31 mouse cellular contexts compared by ENCODE assay signal in genomic region chr13:19897191-19897590, GRCm38 (mm10).
DNase-seq lines count a peak whose midpoint lies in the region; ATAC-seq lines count a peak whose summit lies in the region.
"Had no signal": no experiment of that assay in that cellular context is flagged by ENCODE, and none has a peak within 500 bp of the region (broad histone marks: within the 10 kb centered on the region; RNA-seq: fewer than 3 reads in every experiment).

No protein-coding gene starts in this region.

- H3K27me3 ChIP-seq in liver, embryonic 13.5 days: no peaks in the 10 kb centered on the region
- H3K27me3 ChIP-seq in liver, embryonic 12.5 days (replicated peaks): no peaks in the 10 kb centered on the region
- no peaks in the 10 kb centered on the region for H3K27me3 ChIP-seq in heart, embryonic 11.5 days (ENCODE audit: control insufficient read depth, insufficient read depth, low read length)
- H3K27me3 ChIP-seq: CH12.LX; heart, embryonic 13.5 days; hindbrain, embryonic 15.5 days; limb, embryonic 12.5 days; lung, embryonic 15.5 days; neural tube, embryonic 12.5 days had no signal

- no peak overlapping the region for H3K9ac ChIP-seq in liver, embryonic 13.5 days
- no peak overlapping the region for H3K9ac ChIP-seq in liver, embryonic 12.5 days
- H3K9ac ChIP-seq in heart, embryonic 11.5 days (ENCODE audit: low read depth, low read length): no peak overlapping the region
- H3K9ac ChIP-seq: heart, embryonic 13.5 days; hindbrain, embryonic 15.5 days; limb, embryonic 12.5 days; liver, embryonic 14.5 days; lung, embryonic 15.5 days; neural tube, embryonic 12.5 days had no signal

- 39% methylated on average over 1 of the region's 1 CpGs for WGBS in liver, embryonic 13.5 days (ENCODE audit: insufficient replicate concordance)
- 55% methylated on average over 1 of the region's 1 CpGs for WGBS in liver, embryonic 12.5 days (ENCODE audit: insufficient replicate concordance)
- 76% methylated on average over 1 of the region's 1 CpGs for WGBS in heart, embryonic 11.5 days (ENCODE audit: insufficient replicate concordance)

- ATAC-seq in liver, embryonic 13.5 days (ENCODE audit: low read depth): peak; percentile 68; the same call in 1 of the 2 replicates
- ATAC-seq in liver, embryonic 12.5 days: no peak; the same call in 1 of the 2 replicates
- ATAC-seq in heart, embryonic 11.5 days (replicated peaks; ENCODE audit: insufficient number of reproducible peaks, low FRiP score, low TSS enrichment): no peak
- ATAC-seq: forebrain, embryonic 14.5 days had no signal

- H3K4me3 ChIP-seq in liver, embryonic 13.5 days (replicated peaks): no peak overlapping the region
- no peak overlapping the region for H3K4me3 ChIP-seq in liver, embryonic 12.5 days
- H3K4me3 ChIP-seq in heart, embryonic 11.5 days (ENCODE audit: low read depth, low read length): no peak overlapping the region
- H3K4me3 ChIP-seq: heart, adult 2 months; heart, embryonic 13.5 days; hindbrain, embryonic 15.5 days; layer of hippocampus, adult 2 months; left cerebral cortex, adult 2 months; limb, embryonic 12.5 days; lung, embryonic 15.5 days; myocyte; neural tube, embryonic 12.5 days had no signal

- no peaks in the 10 kb centered on the region for H3K4me1 ChIP-seq in liver, embryonic 13.5 days (replicated peaks)
- no peaks in the 10 kb centered on the region for H3K4me1 ChIP-seq in liver, embryonic 12.5 days
- no peaks in the 10 kb centered on the region for H3K4me1 ChIP-seq in heart, embryonic 11.5 days (ENCODE audit: control insufficient read depth, insufficient read depth, low read length)
- H3K4me1 ChIP-seq: heart, embryonic 13.5 days; hindbrain, embryonic 15.5 days; limb, embryonic 12.5 days; lung, embryonic 15.5 days; neural tube, embryonic 12.5 days had no signal

- no peaks in the 10 kb centered on the region for H3K9me3 ChIP-seq in liver, embryonic 13.5 days (replicated peaks)
- H3K9me3 ChIP-seq in liver, embryonic 12.5 days (replicated peaks): no peaks in the 10 kb centered on the region
- H3K9me3 ChIP-seq in heart, embryonic 11.5 days (replicated peaks; ENCODE audit: control insufficient read depth, low read length): no peaks in the 10 kb centered on the region
- H3K9me3 ChIP-seq: heart, embryonic 13.5 days; hindbrain, embryonic 15.5 days; limb, embryonic 12.5 days; lung, embryonic 15.5 days; neural tube, embryonic 12.5 days had no signal

- DNase-seq in liver, embryonic 13.5 days: no peak
- peak; percentile 81 for DNase-seq in adrenal gland, adult 2 months
- DNase-seq in adrenal gland, postnatal 36 days: peak; percentile 60 to 64
- no peak for DNase-seq in frontal cortex, postnatal 10 days (ENCODE audit: low spot score in 2 of 2)
- DNase-seq in cerebellum, postnatal 25 days: no peak
- DNase-seq: cerebellum, adult 18-20 months; cerebellum, postnatal 10 days; gastrocnemius, postnatal 25 days; heart, adult 2 months; heart, postnatal 10 days; kidney, adult 18-20 months; kidney, postnatal 36 days; right cerebral cortex, adult 18-20 months; right cerebral cortex, postnatal 4 days; thymus, adult 18-20 months; thymus, postnatal 4 days had no signal

- H3K27ac ChIP-seq in liver, embryonic 13.5 days: no peak overlapping the region
- no peak overlapping the region for H3K27ac ChIP-seq in liver, embryonic 12.5 days
- H3K27ac ChIP-seq in heart, embryonic 11.5 days (ENCODE audit: low read depth, low read length): no peak overlapping the region
- H3K27ac ChIP-seq: heart, adult 2 months; heart, embryonic 13.5 days; hindbrain, embryonic 15.5 days; layer of hippocampus, adult 2 months; left cerebral cortex, adult 2 months; limb, embryonic 12.5 days; liver, embryonic 14.5 days; lung, embryonic 15.5 days; neural tube, embryonic 12.5 days; stomach, postnatal 0 days had no signal

- no peak overlapping the region for H3K4me2 ChIP-seq in liver, embryonic 13.5 days
- no peak overlapping the region for H3K4me2 ChIP-seq in liver, embryonic 12.5 days
- H3K4me2 ChIP-seq in heart, embryonic 11.5 days: no peak overlapping the region
- H3K4me2 ChIP-seq: heart, embryonic 13.5 days; hindbrain, embryonic 15.5 days; limb, embryonic 12.5 days; lung, embryonic 15.5 days; midbrain, embryonic 11.5 days; neural tube, embryonic 12.5 days had no signal

- no peaks in the 10 kb centered on the region for H3K36me3 ChIP-seq in liver, embryonic 13.5 days
- H3K36me3 ChIP-seq in liver, embryonic 12.5 days: no peaks in the 10 kb centered on the region
- no peaks in the 10 kb centered on the region for H3K36me3 ChIP-seq in heart, embryonic 11.5 days (ENCODE audit: control insufficient read depth, insufficient read depth, low read length)
- H3K36me3 ChIP-seq: heart, embryonic 13.5 days; hindbrain, embryonic 15.5 days; limb, embryonic 12.5 days; lung, embryonic 15.5 days; neural tube, embryonic 12.5 days had no signal

Comparison
In these comparisons a context has a peak if more than half of its experiments do, and no peak if none do; other contexts are left out.
1. DNase-seq: peak in adrenal gland, adult 2 months (single experiment) and adrenal gland, postnatal 36 days (2 of 2); none in liver, embryonic 13.5 days (single experiment), frontal cortex, postnatal 10 days (0 of 2) and cerebellum, postnatal 25 days (0 of 2).